Mouse (Mus musculus) hindbrain, postnatal 0 days (tissue): Measurements from ENCODE around the gene Retn. TPM values are rescaled to one million over a fixed set of nuclear protein-coding genes. Genes with fewer than 3 reads are reported as not detected.

Source experiments
- ATAC-seq: fragments of 200-750 bp; cut with Nextera tagmentation; 2 replicates; pipeline ENCODE4 v1.8.0; 2017; ENCODE audit warnings: mild to moderate bottlenecking, moderate TSS enrichment, moderate library complexity
- DNase-seq: peaks from one replicate; pipeline ENCODE4 v3.0.0-alpha.2; 2015; ENCODE audit warnings: low spot score
- H3K27ac ChIP-seq: fragments of 300-500 bp; sonication (generic); 2 replicates; pipeline ENCODE4 v1.5.1; 2014; ENCODE audit warnings: mild to moderate bottlenecking
- H3K27me3 ChIP-seq: fragments of 300-500 bp; sonication (generic); 2 replicates; pipeline ENCODE4 v1.6.1; 2014; ENCODE audit warnings: low read length, mixed read lengths; ENCODE audit not compliant: insufficient read depth
- H3K36me3 ChIP-seq: fragments of 300-500 bp; sonication (generic); 2 replicates; pipeline ENCODE4 v1.6.1; 2014; ENCODE audit warnings: low read length, mixed read lengths; ENCODE audit not compliant: insufficient read depth
- H3K4me1 ChIP-seq: fragments of 300-500 bp; sonication (generic); 2 replicates; pipeline ENCODE4 v1.6.1; 2014; ENCODE audit warnings: antibody characterized with exemption, low read length, mixed read lengths; ENCODE audit not compliant: insufficient read depth
- H3K4me2 ChIP-seq: fragments of 300-500 bp; sonication (generic); 2 replicates; pipeline ENCODE4 v1.6.1; 2014; ENCODE audit warnings: low read depth, mild to moderate bottlenecking, low read length, moderate library complexity, mixed read lengths
- H3K4me3 ChIP-seq: fragments of 300-500 bp; sonication (generic); 2 replicates; pipeline ENCODE4 v1.5.1; 2014; ENCODE audit warnings: low read length
- H3K9ac ChIP-seq: fragments of 300-500 bp; sonication (generic); replicated peaks from 2 replicates; pipeline ENCODE4 v1.6.1; 2014; ENCODE audit warnings: mild to moderate bottlenecking, low read length, moderate library complexity, mixed read lengths
- H3K9me3 ChIP-seq: fragments of 300-500 bp; sonication (generic); 2 replicates; pipeline ENCODE4 v1.6.1; 2016; ENCODE audit warnings: low read length, mixed read lengths
- CTCF ChIP-seq: IDR thresholded peaks from 2 replicates; pipeline ENCODE4 v1.5.1; 2016; ENCODE audit warnings: antibody characterized with exemption, control low read depth, low read depth
- WGBS: fragments of 180-500 bp; shearing (Covaris S2); extraction: QIAGEN DNeasy Blood & Tissue Kit; methylation state at CpG from one replicate; pipeline ENCODE4 v1.1.7; 2014; 5-methylcytosine and 5-hydroxymethylcytosine counted together
- polyA plus RNA-seq: library from polyadenylated mRNA; unstranded; fragments of >200 nt; fragmentation: Nextera tagmentation; extraction: Ambion mirVana; gene quantifications from 2 replicates; pipeline ENCODE4 v1.2.1, GENCODE M21; 2015
- total RNA-seq: library from RNA; depleted of rRNA; stranded (reverse); fragments of >200 nt; gene quantifications from 2 replicates; pipeline ENCODE4 v1.2.3, GENCODE M21; 2014

The Retn gene
- total and polyA plus RNA-seq, 2 experiments from 2014 or later = 0.60 TPM; not detected in 1

GRCm38 (mm10) chr8:3683408-3684176 lies 28.0 kb downstream of the Retn start:
- peaks cover 13% of the 10 kb centered on the region; the same call in 1 of the 2 replicates for H3K36me3 ChIP-seq
- 0 out of 2 replicates have a peak, but pooled peaks have one; percentile 16 for ATAC-seq

GRCm38 (mm10) chr8:3684530-3684929 lies 29.0 kb downstream of the Retn start:
- ATAC-seq = no peak
- Histone ChIP-seq H3K9ac (no peak overlapping the region), H3K27me3 (no peaks in the 10 kb centered on the region), H3K36me3 (peaks cover 7% of the 10 kb centered on the region; the same call in 1 of the 2 replicates), H3K4me3 (no peak overlapping the region), H3K9me3 (no peaks in the 10 kb centered on the region), H3K4me2 (no peak overlapping the region), H3K27ac (no peak overlapping the region), H3K4me1 (no peaks in the 10 kb centered on the region)
- DNase-seq = no peak
- TF ChIP-seq CTCF = no peak

More at GRCm38 (mm10) chr8:3683408-3684176, 28.0 kb downstream of the Retn start:
- H3K27me3 ChIP-seq = no peaks in the 10 kb centered on the region
- no peak overlapping the region for H3K27ac ChIP-seq
- H3K9ac ChIP-seq = no peak overlapping the region
- no peaks in the 10 kb centered on the region for H3K9me3 ChIP-seq
- WGBS = 51% methylated on average over 6 of the region's 6 CpGs
- TF ChIP-seq CTCF = no peak
- peak; percentile 63 for DNase-seq
- no peak overlapping the region for H3K4me3 ChIP-seq
- no peaks in the 10 kb centered on the region for H3K4me1 ChIP-seq
- no peak overlapping the region for H3K4me2 ChIP-seq

- Histone ChIP-seq H3K4me3 (no peak overlapping the region), H3K9me3 (no peaks in the 10 kb centered on the region), H3K27ac (no peak overlapping the region), H3K4me1 (no peaks in the 10 kb centered on the region), H3K9ac (no peak overlapping the region), H3K4me2 (no peak overlapping the region), H3K27me3 (no peaks in the 10 kb centered on the region), H3K36me3 (no peaks in the 10 kb centered on the region; the same call in 1 of the 2 replicates)
- no peak for DNase-seq
- TF ChIP-seq CTCF = no peak
- ATAC-seq = no peak
- WGBS = 66% methylated on average over 5 of the region's 5 CpGs
Observed at GRCm38 (mm10) chr8:3685422-3685821, 29.9 kb downstream of the Retn start.

GRCm38 (mm10) chr8:3687537-3687936 lies 32.0 kb downstream of the Retn start:
- H3K36me3 ChIP-seq = no peaks in the 10 kb centered on the region
- no peaks in the 10 kb centered on the region for H3K4me1 ChIP-seq
- no peak overlapping the region for H3K4me3 ChIP-seq
- WGBS = 78% methylated on average over 6 of the region's 6 CpGs
- no peak overlapping the region for H3K27ac ChIP-seq
- no peaks in the 10 kb centered on the region for H3K27me3 ChIP-seq
- H3K4me2 ChIP-seq = no peak overlapping the region
- DNase-seq (no peak), ATAC-seq (no peak)
- no peak overlapping the region for H3K9ac ChIP-seq
- no peaks in the 10 kb centered on the region for H3K9me3 ChIP-seq
- no peak for TF ChIP-seq CTCF

- no peak for TF ChIP-seq CTCF
- ATAC-seq (no peak), DNase-seq (no peak)
- no peaks in the 10 kb centered on the region for H3K9me3 ChIP-seq
- H3K36me3 ChIP-seq = no peaks in the 10 kb centered on the region
- no peaks in the 10 kb centered on the region for H3K27me3 ChIP-seq
- H3K4me2 ChIP-seq = no peak overlapping the region
- H3K27ac ChIP-seq = no peak overlapping the region
- no peaks in the 10 kb centered on the region for H3K4me1 ChIP-seq
- no peak overlapping the region for H3K4me3 ChIP-seq
- H3K9ac ChIP-seq = no peak overlapping the region
- WGBS = 75% methylated on average over 3 of the region's 3 CpGs
Observed at GRCm38 (mm10) chr8:3690774-3691173, 35.2 kb downstream of the Retn start.

GRCm38 (mm10) chr8:3694121-3694520 lies 38.6 kb downstream of the Retn start, which contains the start of gene Fcer2a:
TSS of gene Fcer2a (minus strand) at chr8:3694175.
- Histone ChIP-seq H3K27ac (no peak within 1 kb of the TSS), H3K27me3 (no peaks in the 10 kb centered on the region), H3K36me3 (no peaks in the 10 kb centered on the region), H3K4me3 (no peak within 1 kb of the TSS), H3K4me2 (no peak within 1 kb of the TSS), H3K9me3 (no peaks in the 10 kb centered on the region), H3K4me1 (no peaks in the 10 kb centered on the region), H3K9ac (no peak within 1 kb of the TSS)
- DNase-seq (no peak), ATAC-seq (no peak)
- 84% methylated on average over 3 of the region's 3 CpGs for WGBS
- TF ChIP-seq CTCF = no peak

GRCm38 (mm10) chr8:3701491-3701890 lies 45.9 kb downstream of the Retn start:
- no peaks in the 10 kb centered on the region for H3K4me1 ChIP-seq
- 94% methylated on average over 1 of the region's 1 CpGs for WGBS
- ATAC-seq = no peak
- H3K27ac ChIP-seq = no peak overlapping the region
- no peak overlapping the region for H3K9ac ChIP-seq
- no peaks in the 10 kb centered on the region for H3K36me3 ChIP-seq
- 0 out of 2 replicates have a peak, but pooled peaks cover 2% of the 10 kb centered on the region for H3K9me3 ChIP-seq
- H3K4me3 ChIP-seq = no peak overlapping the region
- H3K27me3 ChIP-seq = no peaks in the 10 kb centered on the region
- no peak overlapping the region for H3K4me2 ChIP-seq
- no peak for TF ChIP-seq CTCF
- DNase-seq = no peak
